Mouse (Mus musculus) limb, embryonic 14.5 days (tissue): ENCODE measurements around the gene Sh3d19. TPM values are rescaled to one million over a fixed set of nuclear protein-coding genes. Genes with fewer than 3 reads are reported as not detected.
"Not testable (repeated sequence)": the region's sequence is repeated elsewhere in the genome, so short reads cannot be mapped to it uniquely, and the experiment has no call there.

ENCODE experiments used
- ATAC-seq: fragments of 200-750 bp; cut with Nextera tagmentation; 2 replicates; pipeline ENCODE4 v1.8.0; 2017; ENCODE audit warnings: low read depth, moderate number of reproducible peaks, moderate TSS enrichment; ENCODE audit not compliant: low FRiP score
- DNase-seq: peaks from one replicate; pipeline ENCODE4 v3.0.0-alpha.2; 2015; ENCODE audit warnings: low spot score
- H3K27ac ChIP-seq: fragments of 300-500 bp; sonication (generic); replicated peaks from 2 replicates; pipeline ENCODE4 v1.5.1; 2014; ENCODE audit warnings: low read depth, mild to moderate bottlenecking, low read length, moderate library complexity, mixed read lengths
- H3K27me3 ChIP-seq: fragments of 300-500 bp; sonication (generic); 2 replicates; pipeline ENCODE4 v1.6.1; 2014; ENCODE audit warnings: low read length, mixed read lengths; ENCODE audit not compliant: control insufficient read depth, insufficient read depth
- H3K36me3 ChIP-seq: fragments of 300-500 bp; sonication (generic); 2 replicates; pipeline ENCODE4 v1.6.1; 2014; ENCODE audit warnings: mild to moderate bottlenecking, low read length, moderate library complexity, mixed read lengths; ENCODE audit not compliant: control insufficient read depth, insufficient read depth
- H3K4me1 ChIP-seq: fragments of 300-500 bp; sonication (generic); 2 replicates; pipeline ENCODE4 v1.6.1; 2014; ENCODE audit warnings: antibody characterized with exemption, low read length, mixed read lengths; ENCODE audit not compliant: control insufficient read depth, insufficient read depth
- H3K4me2 ChIP-seq: fragments of 300-500 bp; sonication (generic); replicated peaks from 2 replicates; pipeline ENCODE4 v1.6.1; 2014; ENCODE audit warnings: low read depth, mild to moderate bottlenecking, low read length, moderate library complexity; ENCODE audit not compliant: severe bottlenecking
- H3K4me3 ChIP-seq: fragments of 300-500 bp; sonication (generic); replicated peaks from 2 replicates; pipeline ENCODE4 v1.5.1; 2014; ENCODE audit warnings: low read length
- H3K9ac ChIP-seq: fragments of 300-500 bp; sonication (generic); 2 replicates; pipeline ENCODE4 v1.6.1; 2014; ENCODE audit warnings: mild to moderate bottlenecking, low read depth, low read length, moderate library complexity; ENCODE audit not compliant: severe bottlenecking
- H3K9me3 ChIP-seq: fragments of 300-500 bp; sonication (generic); 2 replicates; pipeline ENCODE4 v1.6.1; 2016; ENCODE audit warnings: low read length; ENCODE audit not compliant: control insufficient read depth
- POLR2A ChIP-seq: fragments of 200-500 bp; IDR thresholded peaks from 2 replicates; pipeline ENCODE4 v1.8.0; 2012; ENCODE audit warnings: inconsistent platforms, mild to moderate bottlenecking, moderate library complexity, borderline replicate concordance; ENCODE audit not compliant: insufficient read depth, insufficient read length; ENCODE audit errors: extremely low read depth
- WGBS: fragments of 180-500 bp; shearing (Covaris S2); extraction: QIAGEN DNeasy Blood & Tissue Kit; methylation state at CpG from one replicate; pipeline ENCODE4 v1.1.7; 2014; 5-methylcytosine and 5-hydroxymethylcytosine counted together
- polyA plus RNA-seq, 2 experiments: library from polyadenylated mRNA; depleted of rRNA in 1 of 2; stranded (reverse) in 1 of 2; unstranded in 1 of 2; fragments of >200 nt; fragmentation: Nextera tagmentation in 1 of 2; extraction: Ambion mirVana in 1 of 2; gene quantifications; 2 replicates each; pipeline versions ENCODE4 v1.2.1 to v1.2.3; 2012 to 2014

Sh3d19 gene
- polyA plus RNA-seq, 2 experiments: 29.2 to 33.8 TPM

DNA sequence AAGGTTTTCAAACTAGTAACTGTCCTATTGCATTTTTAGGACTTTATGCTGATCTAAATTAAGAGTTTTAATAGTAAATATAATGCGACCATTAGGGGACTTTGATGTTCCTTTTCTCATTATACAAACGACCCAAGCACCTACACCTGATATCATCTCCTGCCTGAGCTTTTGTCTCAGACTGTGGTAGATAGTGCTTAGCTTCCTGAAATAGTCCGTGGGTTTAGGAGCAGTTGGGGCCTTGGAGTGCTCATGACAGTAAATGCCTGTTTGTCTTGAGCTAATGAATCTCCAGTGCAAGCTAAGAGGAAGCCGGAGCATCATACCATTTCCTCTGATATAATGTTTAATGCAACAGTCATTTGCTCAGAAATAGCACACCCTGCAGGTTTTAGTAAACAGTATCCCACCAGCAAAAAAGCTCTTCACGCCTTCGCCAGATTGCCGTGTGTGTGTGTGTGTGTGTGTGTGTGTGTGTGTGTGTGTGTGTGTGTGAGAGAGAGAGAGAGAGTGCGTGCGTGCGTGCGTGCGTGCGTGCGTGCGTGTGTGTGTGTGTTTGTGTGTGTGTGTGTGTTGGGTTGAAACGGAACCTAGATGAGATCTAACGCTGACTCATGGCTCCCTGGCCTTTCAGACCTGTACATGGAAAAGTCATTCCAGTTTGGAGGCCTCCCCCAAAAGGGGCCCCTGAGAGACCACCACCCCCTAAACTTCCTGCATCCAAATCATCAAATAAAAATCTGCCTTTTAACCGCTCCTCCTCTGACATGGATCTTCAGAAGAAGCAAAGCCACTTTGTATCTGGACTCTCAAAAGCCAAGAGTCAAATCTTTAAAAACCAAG lies 132.8 kb downstream of the Sh3d19 start:
- no peaks in the 10 kb centered on the region for H3K9me3 ChIP-seq
- H3K27me3 ChIP-seq: no peaks in the 10 kb centered on the region
- no peak for ATAC-seq
- no peak overlapping the region for H3K9ac ChIP-seq
- no peak overlapping the region for H3K27ac ChIP-seq
- H3K4me2 ChIP-seq: no peak overlapping the region
- peaks cover 3% of the 10 kb centered on the region; the same call in 1 of the 2 replicates for H3K4me1 ChIP-seq
- WGBS: 71% methylated on average over 16 of the region's 18 CpGs
- no peak for DNase-seq
- no peak for TF ChIP-seq POLR2A
- peaks cover 9% of the 10 kb centered on the region; the same call in 1 of the 2 replicates for H3K36me3 ChIP-seq
- no peak overlapping the region for H3K4me3 ChIP-seq

DNA sequence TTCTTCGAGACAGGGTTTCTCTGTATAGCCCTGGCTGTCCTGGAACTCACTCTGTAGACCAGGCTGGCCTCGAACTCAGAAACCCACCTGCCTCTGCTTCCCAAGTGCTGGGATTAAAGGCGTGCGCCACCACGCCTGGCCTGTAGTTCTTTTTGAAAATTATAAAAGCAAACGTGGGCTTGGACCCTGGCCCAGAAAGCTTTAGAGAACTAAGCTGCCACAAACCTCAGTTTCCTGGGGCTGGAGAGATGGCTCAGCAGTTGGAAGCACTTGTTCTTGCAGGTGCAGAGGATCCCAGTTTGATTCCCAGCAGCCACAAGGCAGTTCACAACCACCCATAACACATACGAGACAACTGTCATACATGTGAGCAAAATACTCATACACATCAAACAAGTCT lies 133.5 kb downstream of the Sh3d19 start:
- not testable (repeated sequence) for H3K4me3 ChIP-seq, H3K27me3 ChIP-seq, H3K9ac ChIP-seq, H3K4me1 ChIP-seq, H3K9me3 ChIP-seq, H3K36me3 ChIP-seq, ATAC-seq, DNase-seq, H3K27ac ChIP-seq, H3K4me2 ChIP-seq
- 81% methylated on average over 7 of the region's 7 CpGs for WGBS

DNA sequence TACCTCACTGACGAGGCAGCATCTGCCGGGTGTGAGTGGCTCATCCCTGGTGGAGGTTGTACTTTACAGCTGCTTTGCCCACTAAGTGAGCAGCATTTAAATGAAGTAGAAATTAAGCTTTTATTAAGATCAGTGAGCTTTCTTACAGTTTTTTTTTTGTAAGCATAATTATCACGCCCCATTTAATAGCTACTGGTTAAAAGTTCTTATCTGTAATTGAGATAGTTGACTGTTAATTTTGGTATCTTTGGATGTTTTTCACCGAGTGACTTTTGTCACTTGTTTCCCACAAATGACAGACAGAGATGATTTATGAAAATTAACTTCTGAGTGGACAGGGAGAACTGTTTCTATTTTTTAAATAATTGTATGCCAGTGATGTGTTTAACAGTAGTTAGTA lies 134.0 kb downstream of the Sh3d19 start:
- no peak for TF ChIP-seq POLR2A
- Histone ChIP-seq H3K36me3 (peaks cover 3% of the 10 kb centered on the region; the same call in 1 of the 2 replicates), H3K27me3 (no peaks in the 10 kb centered on the region), H3K9ac (no peak overlapping the region), H3K27ac (no peak overlapping the region), H3K4me2 (no peak overlapping the region), H3K4me3 (no peak overlapping the region), H3K4me1 (peaks cover 7% of the 10 kb centered on the region; the same call in 1 of the 2 replicates), H3K9me3 (no peaks in the 10 kb centered on the region)
- DNase-seq (no peak), ATAC-seq (no peak)
- WGBS: 89% methylated on average over 4 of the region's 4 CpGs

DNA sequence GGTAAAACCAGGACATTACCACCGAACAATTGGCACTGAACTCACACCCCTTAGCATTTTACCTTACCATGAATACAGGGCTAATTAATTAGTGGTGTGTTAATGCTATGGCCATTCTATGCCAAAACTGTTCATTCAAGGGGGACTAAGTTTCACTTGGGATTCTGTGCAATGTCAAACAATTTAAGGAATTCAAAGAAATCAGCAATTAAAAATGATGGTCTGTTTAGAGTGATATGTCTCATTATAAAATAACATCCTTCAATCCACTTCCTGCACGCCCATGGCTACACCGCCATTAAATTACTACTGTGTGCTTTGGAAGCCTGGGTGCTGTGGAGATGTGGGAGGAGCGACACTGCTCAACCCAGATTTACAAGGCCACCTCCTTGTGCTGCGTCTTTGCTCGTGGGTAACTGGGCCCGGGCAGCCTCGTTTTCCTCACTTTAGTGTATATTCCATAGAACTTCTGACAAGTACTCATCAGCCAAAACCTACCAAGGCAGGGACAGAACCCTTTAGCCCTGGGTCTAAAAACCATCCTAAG lies 135.2 kb downstream of the Sh3d19 start:
- TF ChIP-seq POLR2A: no peak
- H3K4me2 ChIP-seq: no peak overlapping the region
- H3K9me3 ChIP-seq: no peaks in the 10 kb centered on the region
- no peak overlapping the region for H3K27ac ChIP-seq
- ATAC-seq: no peak
- peaks cover 6% of the 10 kb centered on the region; the same call in 1 of the 2 replicates for H3K4me1 ChIP-seq
- H3K4me3 ChIP-seq: no peak overlapping the region
- no peak for DNase-seq
- H3K9ac ChIP-seq: no peak overlapping the region
- WGBS: 61% methylated on average over 8 of the region's 8 CpGs
- H3K36me3 ChIP-seq: 0 out of 2 replicates have a peak, but pooled peaks cover 3% of the 10 kb centered on the region
- no peaks in the 10 kb centered on the region for H3K27me3 ChIP-seq

DNA sequence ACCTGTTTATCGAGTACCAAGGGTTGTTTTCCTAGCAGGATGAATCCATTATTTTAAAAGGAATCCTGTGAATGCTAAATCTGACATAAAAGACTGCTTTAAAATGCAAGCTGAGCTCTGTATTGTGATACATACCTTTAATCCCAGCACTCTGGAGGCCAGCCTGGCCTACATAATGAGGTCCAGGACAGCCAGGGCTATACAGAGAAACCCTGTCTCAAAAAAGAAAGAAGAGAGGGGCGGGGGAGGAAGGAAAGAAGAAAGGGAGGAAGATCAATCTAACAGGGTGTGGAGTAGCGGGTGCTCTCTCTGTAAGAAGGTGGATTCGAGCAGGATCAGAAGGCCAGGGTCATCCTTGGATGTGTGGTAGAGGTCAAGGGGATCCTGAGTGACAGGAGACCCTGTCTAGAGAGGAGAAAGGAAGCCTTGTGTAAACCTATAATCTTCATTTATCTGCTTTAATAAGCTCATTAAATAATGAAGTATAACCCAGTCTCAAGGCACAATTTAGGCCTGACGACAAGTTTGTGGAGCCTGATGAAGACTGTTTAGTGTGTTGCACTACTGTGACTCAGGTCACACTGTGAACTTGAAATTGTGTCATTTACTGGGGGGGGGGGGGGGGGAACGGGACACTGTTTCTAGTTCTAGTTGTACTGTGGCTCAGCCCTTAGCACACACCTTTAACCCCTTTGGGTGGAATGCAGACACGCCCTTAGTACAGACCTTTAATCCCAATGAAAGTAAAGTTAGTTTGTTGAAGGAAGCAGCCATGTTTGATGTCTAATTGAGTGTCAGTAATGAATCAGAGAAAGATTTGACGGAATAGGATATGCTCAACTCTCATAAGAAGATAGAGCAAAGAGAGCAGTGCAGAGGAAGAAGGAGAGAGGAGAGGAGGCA lies 137.0 kb downstream of the Sh3d19 start:
- Histone ChIP-seq H3K36me3 (peaks cover under 1% of the 10 kb centered on the region; the same call in 1 of the 2 replicates), H3K9ac (no peak overlapping the region), H3K4me3 (no peak overlapping the region), H3K4me2 (no peak overlapping the region), H3K27ac (no peak overlapping the region), H3K9me3 (no peaks in the 10 kb centered on the region), H3K27me3 (no peaks in the 10 kb centered on the region), H3K4me1 (peaks cover 6% of the 10 kb centered on the region; the same call in 1 of the 2 replicates)
- no peak for TF ChIP-seq POLR2A
- DNase-seq (no peak), ATAC-seq (no peak)
- 81% methylated on average over 8 of the region's 8 CpGs for WGBS
